Mouse (Mus musculus) embryonic facial prominence, embryonic 12.5 days (tissue): ENCODE measurements around the gene Polg. TPM values are rescaled to one million over a fixed set of nuclear protein-coding genes. Genes with fewer than 3 reads are reported as not detected.
A peak's percentile ranks its signal among the peaks of the same experiment; 100 is the strongest.

Source experiments
- ATAC-seq: fragments of 200-750 bp; cut with Nextera tagmentation; 2 replicates; pipeline ENCODE4 v1.8.0; 2017; ENCODE audit not compliant: insufficient number of reproducible peaks, insufficient read depth, low FRiP score, low TSS enrichment
- H3K27ac ChIP-seq: fragments of 300-500 bp; sonication (generic); 2 replicates; pipeline ENCODE4 v1.5.1; 2016; ENCODE audit warnings: mild to moderate bottlenecking
- H3K27me3 ChIP-seq: fragments of 300-500 bp; sonication (generic); 2 replicates; pipeline ENCODE4 v1.6.1; 2016; ENCODE audit warnings: mild to moderate bottlenecking, moderate library complexity
- H3K36me3 ChIP-seq: fragments of 300-500 bp; sonication (generic); 2 replicates; pipeline ENCODE4 v1.6.1; 2016; ENCODE audit warnings: mild to moderate bottlenecking
- H3K4me1 ChIP-seq: fragments of 300-500 bp; sonication (generic); 2 replicates; pipeline ENCODE4 v1.6.1; 2016
- H3K4me2 ChIP-seq: fragments of 300-500 bp; sonication (generic); replicated peaks from 2 replicates; pipeline ENCODE4 v1.6.1; 2016; ENCODE audit warnings: mild to moderate bottlenecking, moderate library complexity
- H3K4me3 ChIP-seq: fragments of 300-500 bp; sonication (generic); 2 replicates; pipeline ENCODE4 v1.5.1; 2016; ENCODE audit warnings: mild to moderate bottlenecking
- H3K9ac ChIP-seq: fragments of 300-500 bp; sonication (generic); 2 replicates; pipeline ENCODE4 v1.6.1; 2016; ENCODE audit warnings: mild to moderate bottlenecking, moderate library complexity
- H3K9me3 ChIP-seq: fragments of 300-500 bp; sonication (generic); 2 replicates; pipeline ENCODE4 v1.6.1; 2016; ENCODE audit warnings: mild to moderate bottlenecking, moderate library complexity
- WGBS: fragments of 180-500 bp; shearing (Covaris S2); methylation state at CpG from one replicate; pipeline ENCODE4 v1.1.7; 2016; 5-methylcytosine and 5-hydroxymethylcytosine counted together
- polyA plus RNA-seq: library from polyadenylated mRNA; unstranded; fragments of >200 nt; fragmentation: Nextera tagmentation; extraction: Ambion mirVana; gene quantifications from 2 replicates; pipeline ENCODE4 v1.2.1, GENCODE M21; 2016

The Polg gene
- polyA plus RNA-seq, 1 experiment from 2014 or later = 42.3 TPM

- peaks cover 100% of the 10 kb centered on the region for H3K27me3 ChIP-seq
- H3K9me3 ChIP-seq = no peaks in the 10 kb centered on the region
- H3K36me3 ChIP-seq = no peaks in the 10 kb centered on the region
- H3K4me3 ChIP-seq = 0 out of 2 replicates have a peak overlapping the region, but pooled peaks have one; percentile 10
- peaks cover 14% of the 10 kb centered on the region; the same call in 1 of the 2 replicates for H3K4me1 ChIP-seq
- 2% methylated on average over 8 of the region's 8 CpGs for WGBS
- no peak overlapping the region for H3K9ac ChIP-seq
- no peak overlapping the region for H3K27ac ChIP-seq
- H3K4me2 ChIP-seq = no peak overlapping the region
- ATAC-seq = no peak
Measured at GRCm38 (mm10) chr7:79501581-79502031, 35.4 kb upstream of the Polg start.

DNA sequence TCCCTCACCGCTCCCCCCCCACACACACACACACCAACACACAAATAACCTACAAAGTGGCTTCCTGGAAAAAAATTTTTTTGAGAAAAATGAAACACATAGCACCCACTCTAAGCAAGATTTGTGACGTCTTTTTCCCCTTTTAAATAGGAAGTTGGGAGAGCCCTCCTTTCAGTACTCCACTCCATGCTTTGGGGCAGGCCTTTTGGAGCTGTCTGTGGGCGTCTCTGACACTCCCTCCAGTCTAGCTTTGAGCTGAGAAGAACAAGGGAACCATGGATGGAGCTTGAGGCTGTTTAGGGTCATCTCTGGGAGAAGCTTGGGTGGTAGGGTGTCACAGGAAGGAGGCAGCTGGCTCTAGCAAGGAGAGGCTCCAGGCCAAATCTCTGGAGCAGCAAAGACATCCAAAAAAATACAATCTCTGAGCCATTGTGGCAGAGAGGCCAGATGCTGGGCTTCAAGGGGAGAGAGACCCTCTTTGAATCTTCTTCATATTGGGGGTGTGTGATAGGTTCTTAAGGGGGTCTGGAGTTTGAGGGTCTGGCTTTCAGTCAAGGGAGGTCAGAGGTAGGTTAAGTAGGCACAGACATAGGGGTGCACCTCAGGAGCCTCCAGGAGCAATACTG, 34.6 kb upstream of the Polg start:
- 1% methylated on average over 3 of the region's 3 CpGs for WGBS
- H3K9me3 ChIP-seq = no peaks in the 10 kb centered on the region

GRCm38 (mm10) chr7:79499596-79500570, 33.7 kb upstream of the Polg start:
- Histone ChIP-seq H3K4me2 (peak overlapping the region; percentile 43), H3K4me3 (peak overlapping the region; percentile 29), H3K36me3 (no peaks in the 10 kb centered on the region), H3K27ac (0 out of 2 replicates have a peak overlapping the region, but pooled peaks have one; percentile 23), H3K4me1 (peaks cover 6% of the 10 kb centered on the region; the same call in 1 of the 2 replicates), H3K27me3 (peaks cover 100% of the 10 kb centered on the region), H3K9me3 (no peaks in the 10 kb centered on the region), H3K9ac (no peak overlapping the region; the same call in 1 of the 2 replicates)
- 1% methylated on average over 72 of the region's 72 CpGs for WGBS
- no peak for ATAC-seq

More for the DNA sequence above, 34.6 kb upstream of the Polg start:
- Histone ChIP-seq H3K4me1 (peaks cover 11% of the 10 kb centered on the region; the same call in 1 of the 2 replicates), H3K9ac (no peak overlapping the region), H3K27ac (no peak overlapping the region), H3K36me3 (no peaks in the 10 kb centered on the region), H3K4me2 (no peak overlapping the region), H3K4me3 (peak overlapping the region; percentile 29; the same call in 1 of the 2 replicates), H3K27me3 (peaks cover 100% of the 10 kb centered on the region)
- ATAC-seq = no peak

- Histone ChIP-seq H3K36me3 (no peaks in the 10 kb centered on the region), H3K9ac (no peak overlapping the region), H3K4me3 (peak overlapping the region; percentile 29; the same call in 1 of the 2 replicates), H3K4me1 (peaks cover 6% of the 10 kb centered on the region; the same call in 1 of the 2 replicates), H3K4me2 (no peak overlapping the region), H3K27me3 (peaks cover 100% of the 10 kb centered on the region), H3K27ac (no peak overlapping the region), H3K9me3 (no peaks in the 10 kb centered on the region)
- no peak for ATAC-seq
- under 1% methylated on average over 35 of the region's 35 CpGs for WGBS
Measured at GRCm38 (mm10) chr7:79498965-79499595, 32.9 kb upstream of the Polg start.

GRCm38 (mm10) chr7:79498356-79498755, 32.2 kb upstream of the Polg start:
- H3K4me1 ChIP-seq = peaks cover 6% of the 10 kb centered on the region; the same call in 1 of the 2 replicates
- no peaks in the 10 kb centered on the region for H3K36me3 ChIP-seq
- no peak for ATAC-seq
- H3K4me2 ChIP-seq = no peak overlapping the region
- 5% methylated on average over 6 of the region's 6 CpGs for WGBS
- H3K9me3 ChIP-seq = no peaks in the 10 kb centered on the region
- H3K9ac ChIP-seq = no peak overlapping the region
- peaks cover 94% of the 10 kb centered on the region for H3K27me3 ChIP-seq
- no peak overlapping the region for H3K4me3 ChIP-seq
- H3K27ac ChIP-seq = no peak overlapping the region

DNA sequence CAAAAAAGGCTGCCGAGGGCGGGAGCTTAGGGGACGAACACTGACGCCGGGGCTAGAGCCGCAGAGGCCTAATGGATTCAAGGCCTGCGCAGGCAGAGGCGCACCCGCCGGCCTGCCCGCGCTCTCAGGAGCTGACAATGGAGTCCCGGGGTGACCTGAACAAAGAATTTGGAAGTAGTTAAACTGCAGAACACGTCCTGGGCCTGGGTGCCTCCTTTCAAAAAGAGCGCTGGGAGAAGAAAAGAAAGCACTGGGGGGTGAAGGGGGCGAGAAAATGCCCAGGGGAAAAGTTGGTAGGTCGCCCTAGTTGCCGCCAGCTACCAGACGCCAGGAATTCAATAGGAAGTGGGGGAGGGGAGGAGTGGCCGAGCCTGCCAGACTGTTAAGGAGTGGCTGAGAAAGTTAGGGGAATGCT, 31.5 kb upstream of the Polg start:
- H3K27me3 ChIP-seq = peaks cover 88% of the 10 kb centered on the region
- no peaks in the 10 kb centered on the region for H3K36me3 ChIP-seq
- no peaks in the 10 kb centered on the region for H3K9me3 ChIP-seq
- no peak for ATAC-seq
- WGBS = 1% methylated on average over 20 of the region's 20 CpGs
- no peak overlapping the region; the same call in 1 of the 2 replicates for H3K4me2 ChIP-seq
- H3K9ac ChIP-seq = no peak overlapping the region
- peaks cover 6% of the 10 kb centered on the region; the same call in 1 of the 2 replicates for H3K4me1 ChIP-seq
- H3K27ac ChIP-seq = no peak overlapping the region
- no peak overlapping the region for H3K4me3 ChIP-seq

DNA sequence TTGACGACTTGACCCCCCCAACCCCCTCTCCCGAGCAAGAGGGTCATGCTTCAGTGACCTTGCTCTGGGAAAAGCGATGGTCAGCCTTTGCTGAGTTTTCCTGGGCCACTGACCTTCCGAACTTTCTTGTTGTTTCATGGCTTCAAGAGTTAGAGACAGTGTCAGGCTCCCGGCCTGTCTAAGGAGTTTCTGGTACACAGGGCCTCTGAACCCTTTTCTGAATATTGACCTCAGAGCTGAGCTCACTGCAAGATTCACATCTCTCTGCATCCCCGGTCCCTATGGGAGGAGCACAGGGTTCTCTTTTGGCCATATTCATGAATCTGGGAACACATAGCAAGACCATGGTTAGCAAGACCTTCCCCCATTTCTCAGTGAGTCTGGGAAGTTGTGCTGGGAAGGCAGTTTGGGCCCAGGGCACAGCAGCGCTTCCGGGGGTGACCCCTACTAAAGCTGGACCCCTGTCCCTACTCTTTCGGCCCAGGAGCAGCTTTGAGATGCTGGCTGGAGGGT, 30.7 kb upstream of the Polg start:
- Histone ChIP-seq H3K27ac (no peak overlapping the region), H3K4me2 (0 out of 2 replicates have a peak overlapping the region, but pooled peaks have one; percentile 35)

DNA sequence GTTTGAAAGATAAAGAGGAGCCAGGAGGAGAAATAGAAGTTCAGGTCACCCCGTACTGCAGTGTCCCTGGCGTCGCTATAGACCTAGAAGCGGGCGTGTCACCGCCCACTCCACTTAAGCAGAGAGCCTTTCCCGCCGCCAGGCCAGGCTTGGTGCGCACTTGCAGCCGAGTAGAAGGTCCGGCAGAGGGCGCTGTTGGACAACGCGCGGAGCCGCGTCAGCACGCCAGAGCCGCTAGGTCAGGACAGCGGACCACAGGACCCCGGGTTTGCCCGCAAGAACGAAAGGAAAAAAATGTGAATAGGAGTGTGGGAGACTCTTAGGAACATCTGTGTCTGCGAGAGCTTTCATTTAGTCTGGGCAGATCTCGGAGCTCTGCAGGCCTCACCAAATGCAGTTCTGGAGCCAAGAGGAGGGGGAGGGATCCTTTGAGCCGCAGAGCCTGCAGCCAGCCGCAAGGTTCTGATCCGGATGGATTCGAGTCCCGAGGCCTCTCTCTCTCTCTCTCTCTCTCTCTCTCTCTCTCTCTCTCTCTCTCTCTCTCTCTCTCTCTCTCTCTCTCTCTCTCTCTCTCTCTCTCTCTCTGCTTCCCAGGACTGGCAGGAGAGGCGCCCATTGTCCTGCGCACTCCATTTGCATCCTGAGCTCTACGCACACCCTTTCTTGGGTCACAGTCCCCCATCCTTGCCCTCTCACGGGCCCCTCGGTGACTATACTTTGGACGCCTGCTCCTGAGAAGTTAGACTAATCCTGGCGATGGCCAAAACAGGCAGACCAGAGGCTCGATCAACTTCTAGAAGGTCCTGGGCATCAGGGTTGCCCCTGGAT, 30.0 kb upstream of the Polg start:
- peak overlapping the region; percentile 15; the same call in 1 of the 2 replicates for H3K4me3 ChIP-seq
- no peak overlapping the region for H3K27ac ChIP-seq
- peaks cover 73% of the 10 kb centered on the region for H3K27me3 ChIP-seq
- no peaks in the 10 kb centered on the region for H3K36me3 ChIP-seq
- H3K4me2 ChIP-seq = peak overlapping the region; percentile 35
- under 1% methylated on average over 36 of the region's 38 CpGs for WGBS
- ATAC-seq = peak; percentile 81
- H3K9ac ChIP-seq = no peak overlapping the region
- peaks cover 6% of the 10 kb centered on the region; the same call in 1 of the 2 replicates for H3K4me1 ChIP-seq
- no peaks in the 10 kb centered on the region for H3K9me3 ChIP-seq

More for the DNA sequence above, 30.7 kb upstream of the Polg start:
- H3K4me3 ChIP-seq = no peak overlapping the region
- H3K9me3 ChIP-seq = no peaks in the 10 kb centered on the region
- no peak overlapping the region for H3K9ac ChIP-seq
- WGBS = 7% methylated on average over 9 of the region's 9 CpGs
- H3K4me1 ChIP-seq = peaks cover 6% of the 10 kb centered on the region; the same call in 1 of the 2 replicates
- H3K27me3 ChIP-seq = peaks cover 80% of the 10 kb centered on the region
- ATAC-seq = no peak
- no peaks in the 10 kb centered on the region for H3K36me3 ChIP-seq

DNA sequence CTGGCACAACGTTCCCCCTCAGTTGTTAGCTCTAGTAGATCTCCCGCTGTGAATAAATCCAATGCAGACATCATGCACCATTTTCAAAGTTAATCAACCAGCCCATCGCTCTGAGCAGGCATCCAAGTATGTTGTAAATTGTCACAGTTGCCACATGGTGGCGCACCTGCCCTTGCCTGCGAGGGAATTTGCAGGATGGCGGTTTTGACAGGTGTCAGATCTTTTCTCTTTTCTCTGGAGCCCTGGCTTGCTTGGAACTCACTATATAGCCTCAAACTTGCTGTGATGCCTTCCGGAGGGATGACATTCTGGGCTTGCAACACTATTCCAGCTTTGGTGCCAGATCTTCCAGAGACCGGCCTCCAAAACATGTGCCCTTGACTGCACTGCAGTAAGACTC, 27.8 kb upstream of the Polg start:
- H3K36me3 ChIP-seq = no peaks in the 10 kb centered on the region
- no peaks in the 10 kb centered on the region for H3K4me1 ChIP-seq
- no peak overlapping the region for H3K27ac ChIP-seq
- no peak overlapping the region for H3K4me2 ChIP-seq
- no peak overlapping the region for H3K9ac ChIP-seq
- H3K9me3 ChIP-seq = no peaks in the 10 kb centered on the region
- peaks cover 50% of the 10 kb centered on the region for H3K27me3 ChIP-seq
- H3K4me3 ChIP-seq = no peak overlapping the region
- no peak for ATAC-seq
- WGBS = 10% methylated on average over 8 of the region's 8 CpGs

- Histone ChIP-seq H3K9me3 (no peaks in the 10 kb centered on the region), H3K36me3 (no peaks in the 10 kb centered on the region), H3K27me3 (no peaks in the 10 kb centered on the region), H3K9ac (no peak overlapping the region), H3K27ac (no peak overlapping the region), H3K4me3 (no peak overlapping the region), H3K4me1 (no peaks in the 10 kb centered on the region), H3K4me2 (no peak overlapping the region)
- ATAC-seq = no peak
- WGBS = 66% methylated on average over 10 of the region's 10 CpGs
Measured at GRCm38 (mm10) chr7:79486528-79486927, 20.4 kb upstream of the Polg start.
